Comparison of ENCODE assay signal across 9 mouse cellular contexts in genomic region chr1:136212803-136213202, GRCm38 (mm10). TPM values are rescaled to one million over a fixed set of nuclear protein-coding genes. Genes with fewer than 3 reads are reported as not detected.
DNase-seq lines count a peak whose midpoint lies in the region; ATAC-seq and TF ChIP-seq lines count a peak whose summit lies in the region.
"Had no signal": no experiment of that assay in that cellular context is flagged by ENCODE, and none has a peak within 500 bp of the region (broad histone marks: within the 10 kb centered on the region; RNA-seq: fewer than 3 reads in every experiment).

Gene Mroh3 (minus strand): TSS chr1:136212828.

- peak; percentile 83 for TF ChIP-seq RAD21 in CH12.LX (IDR thresholded peaks at IDR 0.05; ENCODE audit: low read depth, low read length)

- H3K9me3 ChIP-seq in heart, embryonic 11.5 days (replicated peaks; ENCODE audit: control insufficient read depth, low read length) = no peaks in the 10 kb centered on the region
- no peaks in the 10 kb centered on the region for H3K9me3 ChIP-seq in CH12.LX (replicated peaks; ENCODE audit: low read length)
- no peaks in the 10 kb centered on the region for H3K9me3 ChIP-seq in midbrain, embryonic 13.5 days

- no peak within 1 kb of the TSS for H3K4me2 ChIP-seq in heart, embryonic 11.5 days
- H3K4me2 ChIP-seq in CH12.LX (ENCODE audit: insufficient read depth, low read depth, poor library complexity, severe bottlenecking) = no peak within 1 kb of the TSS
- no peak within 1 kb of the TSS for H3K4me2 ChIP-seq in midbrain, embryonic 13.5 days (replicated peaks)

- intact Hi-C loops in heart, postnatal 10 days (cut with DNase I) = loop anchor here (1.0 to 10.0 kb wide), 2 partner anchors 43 to 98 kb away; no protein-coding TSS in a partner anchor

- no peaks in the 10 kb centered on the region for H3K79me2 ChIP-seq in CH12.LX (replicated peaks; ENCODE audit: control insufficient read depth, extremely low read depth, insufficient read depth, poor library complexity, severe bottlenecking)

- H3K36me3 ChIP-seq in heart, embryonic 11.5 days (ENCODE audit: control insufficient read depth, insufficient read depth, low read length) = no peaks in the 10 kb centered on the region
- no peaks in the 10 kb centered on the region for H3K36me3 ChIP-seq in CH12.LX (replicated peaks in 1 of 2; ENCODE audit: control insufficient read depth in 1 of 2, insufficient read depth in 1 of 2, low read length in 1 of 2)
- peaks cover 20% of the 10 kb centered on the region for H3K36me3 ChIP-seq in midbrain, embryonic 13.5 days

- in situ Hi-C loops in CH12.LX (cut with MboI; ENCODE audit: low pct_ligation_motif_present, low pct_unique_long_range_greater_than_20kb, low sequenced_read_pairs) = loop anchor here (5.0 to 10.0 kb wide), 3 partner anchors 41 to 168 kb away; no protein-coding TSS in a partner anchor

- peak; percentile 21 to 54 for DNase-seq in heart, postnatal 10 days
- peak; percentile 54 for DNase-seq in CH12.LX (ENCODE audit: extremely low read depth)
- DNase-seq in embryo, embryonic 11 days = peak; percentile 67
- no peak for DNase-seq in adrenal gland, postnatal 10 days
- no peak for DNase-seq in kidney, adult 8-10 months

- no peaks in the 10 kb centered on the region for H3K4me1 ChIP-seq in heart, embryonic 11.5 days (ENCODE audit: control insufficient read depth, insufficient read depth, low read length)
- H3K4me1 ChIP-seq in CH12.LX (ENCODE audit: control insufficient read depth in 1 of 2, insufficient read depth in 2 of 2) = no peaks in the 10 kb centered on the region
- H3K4me1 ChIP-seq in midbrain, embryonic 13.5 days (replicated peaks) = no peaks in the 10 kb centered on the region

- no peaks in the 10 kb centered on the region for H3K27me3 ChIP-seq in heart, embryonic 11.5 days (ENCODE audit: control insufficient read depth, insufficient read depth, low read length)
- H3K27me3 ChIP-seq in CH12.LX (replicated peaks) = peaks cover 7% of the 10 kb centered on the region
- H3K27me3 ChIP-seq in midbrain, embryonic 13.5 days = no peaks in the 10 kb centered on the region

- H3K9ac ChIP-seq in heart, embryonic 11.5 days (ENCODE audit: low read depth, low read length) = no peak within 1 kb of the TSS
- no peak within 1 kb of the TSS for H3K9ac ChIP-seq in CH12.LX (ENCODE audit: insufficient read depth, low read depth)
- no peak within 1 kb of the TSS for H3K9ac ChIP-seq in midbrain, embryonic 13.5 days (replicated peaks)

- peak; percentile 60 to 84 for TF ChIP-seq CTCF in CH12.LX (conservative IDR thresholded peaks at IDR 0.05 in 1 of 2, IDR thresholded peaks at IDR 0.05 in 1 of 2; ENCODE audit: low read depth in 2 of 2, low read length in 2 of 2)

- no peak within 1 kb of the TSS for H3K4me3 ChIP-seq in heart, embryonic 11.5 days (ENCODE audit: low read depth, low read length)
- no peak within 1 kb of the TSS for H3K4me3 ChIP-seq in CH12.LX (replicated peaks in 1 of 3; ENCODE audit: low read depth in 2 of 3, low read length in 2 of 3, poor library complexity in 1 of 3)
- no peak within 1 kb of the TSS for H3K4me3 ChIP-seq in midbrain, embryonic 13.5 days (replicated peaks)

- no peak for TF ChIP-seq POLR2A in CH12.LX (IDR thresholded peaks at IDR 0.05; ENCODE audit: low read depth, low read length)

- no peak within 1 kb of the TSS for H3K27ac ChIP-seq in heart, embryonic 11.5 days (ENCODE audit: low read depth, low read length)
- no peak within 1 kb of the TSS for H3K27ac ChIP-seq in CH12.LX (ENCODE audit: insufficient read depth, low read depth)
- H3K27ac ChIP-seq in midbrain, embryonic 13.5 days = no peak within 1 kb of the TSS

- dilution Hi-C loops in CH12.LX (cut with MboI; ENCODE audit: extremely low pct_ligation_motif_present, extremely low pct_unique_long_range_greater_than_20kb, low sequenced_read_pairs) = no loop called here

- 32% methylated on average over 3 of the region's 3 CpGs for WGBS in heart, embryonic 11.5 days (ENCODE audit: insufficient replicate concordance)
- 35% methylated on average over 3 of the region's 3 CpGs for WGBS in midbrain, embryonic 13.5 days

- TF ChIP-seq EP300 in CH12.LX (IDR thresholded peaks at IDR 0.05; ENCODE audit: low read length) = no peak

- no peak for ATAC-seq in heart, embryonic 11.5 days (replicated peaks; ENCODE audit: insufficient number of reproducible peaks, low FRiP score, low TSS enrichment)
- peak; percentile 35 for ATAC-seq in inflammation-experienced regulatory T-cells, adult 6 months
- ATAC-seq in midbrain, embryonic 13.5 days = peak; percentile 64

TF ChIP-seq in CH12.LX, 34 proteins besides CTCF, POLR2A, EP300 and RAD21:
- peak; percentile 77 for TF ChIP-seq SMC3 (IDR thresholded peaks at IDR 0.05; ENCODE audit: low read depth, low read length)
- TF ChIP-seq ZNF384 (IDR thresholded peaks at IDR 0.05; ENCODE audit: low read depth, low read length) = no peak

RNA-seq across cellular contexts. Expression of gene Mroh3, which starts in this region (rescaled TPM):
- not detected for total RNA-seq in heart, postnatal 10 days (2021)
- polyA plus RNA-seq in heart, embryonic 11.5 days (2014; fragmentation: Nextera tagmentation; extraction: Ambion mirVana) = not detected in 2 replicates
- total RNA-seq in CH12.LX (2012; rRNA removed) (not detected in 2 replicates), CH12.LX (2014; rRNA removed) (not detected in 2 replicates)
- polyA plus RNA-seq in CH12.LX (2012; ENCODE audit: insufficient read length, low read depth) = not detected in 2 replicates
- polyA plus RNA-seq in inflammation-experienced regulatory T-cells, adult 6 months (2017; shearing (Covaris generic)) = not detected
- polyA plus RNA-seq in midbrain, embryonic 13.5 days (2015; fragmentation: Nextera tagmentation; extraction: Ambion mirVana) = 0.17 and 0.22 TPM in 2 replicates
- not detected for total RNA-seq in adrenal gland, postnatal 10 days (2021)
- total RNA-seq: adrenal gland, postnatal 36 days had no signal

Comparison
In these comparisons a context has a peak if more than half of its experiments do, and no peak if none do; other contexts are left out.
1. Peak in DNase-seq in heart, postnatal 10 days; RNA of the gene not detected or under 1 TPM.
2. Peak in DNase-seq in CH12.LX; RNA of the gene not detected or under 1 TPM.
3. Peak in ATAC-seq in inflammation-experienced regulatory T-cells, adult 6 months; RNA of the gene not detected or under 1 TPM.
4. Peak in ATAC-seq in midbrain, embryonic 13.5 days; RNA of the gene not detected or under 1 TPM.